Mouse (Mus musculus): ENCODE data around the gene Stk33.

- TF ChIP-seq GATA1 (IDR thresholded peaks at IDR 0.05; ENCODE audit: low read depth, low read length): no peak
- TF ChIP-seq POLR2A (IDR thresholded peaks at IDR 0.05; ENCODE audit: control insufficient read depth in 1 of 2, insufficient read depth in 1 of 2, low read depth in 1 of 2, low read length in 2 of 2, poor library complexity in 1 of 2): no peak
- TF ChIP-seq SMC3 (IDR thresholded peaks at IDR 0.05; ENCODE audit: low read depth, low read length): no peak
- no peak for TF ChIP-seq ZC3H11A (IDR thresholded peaks at IDR 0.05; ENCODE audit: low read depth, low read length)
- no peak for TF ChIP-seq EP300 (IDR thresholded peaks at IDR 0.05; ENCODE audit: low read depth in 1 of 2, low read length in 2 of 2)
- TF ChIP-seq E2F4 (IDR thresholded peaks at IDR 0.05; ENCODE audit: borderline replicate concordance, low read depth, low read length): no peak
Observed at GRCm38 (mm10) chr7:109282106-109282505, 156.8 kb downstream of the Stk33 start.

All from MEL (cell line).